Mouse (Mus musculus): ENCODE measurements around the gene Ttc3. TPM values are rescaled to one million over a fixed set of nuclear protein-coding genes. Genes with fewer than 3 reads are reported as not detected.
"Not testable (repeated sequence)": the region's sequence is repeated elsewhere in the genome, so short reads cannot be mapped to it uniquely, and the experiment has no call there.

Gene Ttc3
- total RNA-seq, 2 experiments from 2014 or later: 55.9 to 113 TPM

DNA sequence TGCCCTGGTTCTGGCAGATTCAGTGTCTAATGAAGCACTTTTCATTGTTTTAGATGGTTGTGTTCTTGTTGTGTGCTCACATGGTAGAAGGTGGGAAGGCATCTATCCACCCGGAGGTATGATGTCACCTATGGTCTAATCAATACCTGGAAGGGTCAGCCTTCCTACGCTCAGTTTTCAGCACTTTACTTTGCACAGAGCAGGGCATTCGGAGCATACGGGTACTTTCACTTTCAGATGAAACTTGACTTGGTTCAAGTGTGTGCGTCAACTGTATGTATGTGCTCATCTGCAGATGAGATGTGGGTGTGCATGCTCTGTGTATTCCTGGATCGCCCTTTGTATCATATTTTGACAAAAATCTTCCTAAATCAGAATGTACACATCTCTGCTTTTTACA lies 43.7 kb downstream of the Ttc3 start:
- ATAC-seq (replicated peaks; ENCODE audit: poor library complexity): no peak

DNA sequence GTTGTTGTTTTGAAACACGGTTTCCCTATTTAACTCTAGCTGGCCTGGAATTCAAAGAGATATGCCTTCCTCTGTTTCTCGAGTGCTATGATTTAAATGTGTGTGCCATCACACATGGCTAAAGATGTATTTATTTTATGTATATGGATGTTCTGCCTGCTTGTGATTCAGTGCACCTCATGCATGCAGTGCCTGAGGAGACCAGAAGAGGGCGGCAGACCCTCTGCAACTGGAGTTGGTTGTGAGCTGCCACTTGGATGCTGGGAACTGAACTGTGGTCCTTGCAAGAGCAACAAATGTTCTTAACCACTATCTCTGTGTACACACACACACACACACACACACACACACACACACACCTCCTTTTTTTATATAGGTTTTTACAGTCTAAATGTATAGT lies 50.1 kb downstream of the Ttc3 start:
- ATAC-seq (replicated peaks; ENCODE audit: poor library complexity): peak; percentile 60; the same call in 1 of the 2 replicates

DNA sequence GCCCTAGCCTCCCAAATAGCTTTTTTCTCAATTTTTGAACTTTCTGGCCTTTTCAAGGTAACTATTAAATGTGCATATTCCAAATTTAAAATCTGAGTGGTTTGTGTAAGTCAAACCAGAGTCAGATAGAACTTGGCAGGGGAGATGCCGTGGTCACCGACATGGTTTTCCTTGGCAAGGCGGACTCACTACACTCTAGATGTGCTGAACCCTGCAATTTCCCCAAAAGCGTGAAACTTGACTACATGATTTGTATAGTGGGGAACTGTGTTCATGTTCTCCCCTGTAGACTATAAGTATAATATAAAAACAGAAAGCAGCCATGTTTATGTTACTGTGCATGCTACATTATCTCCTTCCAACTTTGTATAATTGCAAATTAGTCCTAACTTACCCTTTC lies 58.5 kb downstream of the Ttc3 start:
- no peak for ATAC-seq (replicated peaks; ENCODE audit: poor library complexity)

DNA sequence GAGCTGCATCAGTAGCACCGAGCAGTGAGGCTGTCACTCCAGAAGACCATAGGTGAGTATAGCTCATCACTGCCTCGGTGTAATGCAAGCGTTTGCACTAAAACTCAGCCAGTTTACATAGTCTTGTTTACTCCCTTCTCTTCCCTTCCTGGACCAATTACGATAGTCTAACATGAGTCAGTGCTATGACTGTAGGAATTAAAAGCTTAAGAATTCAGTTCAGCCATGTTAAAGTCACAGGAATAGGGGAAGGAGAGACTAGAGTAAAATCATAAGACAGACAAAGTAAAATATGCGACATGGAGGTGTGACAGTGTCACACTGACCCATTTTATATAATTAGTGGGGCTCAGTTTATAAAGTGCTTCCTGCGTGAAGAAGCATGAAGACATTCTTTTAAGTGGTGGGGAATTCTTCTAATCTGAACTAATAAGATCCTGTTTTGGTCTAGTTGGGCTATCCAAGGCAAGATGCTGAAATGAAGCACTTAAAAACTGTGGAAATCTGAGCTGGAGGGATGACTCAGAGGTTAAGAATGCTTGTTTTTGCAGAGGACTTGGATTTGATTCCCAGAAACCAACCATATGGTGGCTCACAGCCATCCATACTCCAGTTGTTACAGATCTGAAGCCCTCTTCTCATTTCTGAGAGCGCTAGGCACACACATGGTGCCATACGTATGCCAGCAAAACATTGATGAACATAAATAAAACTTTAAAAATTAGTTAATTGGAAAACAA lies 65.2 kb downstream of the Ttc3 start:
- ATAC-seq (replicated peaks; ENCODE audit: poor library complexity): no peak

DNA sequence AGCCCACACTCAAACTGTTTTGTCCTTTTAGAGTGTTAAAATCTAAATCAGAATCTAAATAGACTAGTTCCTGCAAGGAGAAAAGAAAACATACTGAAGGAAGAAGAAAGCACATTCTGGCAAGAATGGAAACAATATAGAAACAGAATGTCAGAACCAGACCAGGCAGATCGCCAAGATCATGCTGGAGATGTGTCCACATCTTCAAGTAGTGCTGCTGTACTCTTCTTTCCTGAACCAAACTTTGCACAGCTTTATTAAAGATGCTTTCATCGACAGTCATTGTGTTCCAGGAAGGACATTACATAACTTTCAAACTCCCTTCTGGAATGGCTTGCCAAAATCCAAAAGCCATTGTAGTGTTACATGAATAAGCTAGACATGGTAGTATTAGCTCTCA lies 66.4 kb downstream of the Ttc3 start:
- no peak for ATAC-seq (replicated peaks; ENCODE audit: poor library complexity)

DNA sequence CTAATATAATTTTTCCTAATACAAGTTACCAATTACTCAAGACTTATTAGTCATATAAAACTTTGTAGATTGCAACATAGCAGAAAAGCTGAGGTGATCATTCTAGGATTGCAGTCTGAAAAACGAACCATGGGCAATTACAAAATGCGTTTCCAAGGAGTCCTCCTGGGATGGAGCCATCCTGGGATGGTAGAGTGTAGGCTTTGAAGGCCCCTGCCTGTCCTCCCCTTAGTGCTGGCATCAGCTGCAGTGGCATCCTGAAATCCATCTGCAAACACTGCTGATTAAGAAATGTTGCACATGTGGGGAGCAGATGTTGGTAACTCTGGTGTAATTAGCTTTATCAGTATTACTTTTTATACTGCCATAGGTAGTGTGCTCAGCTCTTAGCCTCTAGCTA lies 70.9 kb downstream of the Ttc3 start:
- ATAC-seq (replicated peaks; ENCODE audit: poor library complexity): no peak

DNA sequence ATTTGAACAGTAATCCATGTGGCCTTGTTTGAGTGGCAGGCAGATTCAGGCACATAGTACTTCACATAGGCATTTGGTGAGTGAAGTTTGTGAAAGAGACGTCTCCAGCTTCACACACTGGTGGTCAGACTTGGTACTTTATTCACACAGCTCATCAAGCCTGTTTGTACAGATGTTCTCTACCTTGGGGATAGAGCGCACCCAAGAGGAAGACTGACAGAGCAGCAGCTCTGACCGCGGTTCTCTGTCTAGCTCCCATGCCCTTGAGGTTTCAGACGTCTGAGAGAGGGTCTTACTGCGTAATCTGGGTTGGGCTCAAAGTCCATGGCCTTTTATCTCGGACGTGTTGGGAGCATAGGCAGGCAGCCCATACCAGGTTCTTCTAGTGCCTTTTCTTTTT lies 78.7 kb downstream of the Ttc3 start:
- peak; percentile 83 for ATAC-seq (replicated peaks; ENCODE audit: poor library complexity)

DNA sequence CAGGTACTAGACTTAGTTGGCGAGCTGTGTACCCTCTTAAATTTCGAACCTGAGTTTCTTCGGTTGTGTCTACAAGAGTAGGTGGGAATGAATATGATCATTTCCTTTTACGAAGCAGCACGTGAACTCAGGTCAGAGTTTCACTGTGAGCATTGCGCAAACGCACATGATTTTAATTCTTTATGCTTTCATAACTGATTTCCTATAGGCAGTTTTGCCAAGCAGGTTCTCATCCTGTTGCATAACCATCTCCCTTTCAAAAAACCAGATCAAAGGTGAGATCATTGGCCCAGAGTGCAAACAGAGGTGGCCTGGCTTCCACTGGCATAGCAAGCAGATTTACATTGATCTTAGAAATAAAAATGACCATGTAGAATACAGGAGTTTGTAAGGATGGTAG lies 79.2 kb downstream of the Ttc3 start:
- peak; percentile 39; the same call in 1 of the 2 replicates for ATAC-seq (replicated peaks; ENCODE audit: poor library complexity)

DNA sequence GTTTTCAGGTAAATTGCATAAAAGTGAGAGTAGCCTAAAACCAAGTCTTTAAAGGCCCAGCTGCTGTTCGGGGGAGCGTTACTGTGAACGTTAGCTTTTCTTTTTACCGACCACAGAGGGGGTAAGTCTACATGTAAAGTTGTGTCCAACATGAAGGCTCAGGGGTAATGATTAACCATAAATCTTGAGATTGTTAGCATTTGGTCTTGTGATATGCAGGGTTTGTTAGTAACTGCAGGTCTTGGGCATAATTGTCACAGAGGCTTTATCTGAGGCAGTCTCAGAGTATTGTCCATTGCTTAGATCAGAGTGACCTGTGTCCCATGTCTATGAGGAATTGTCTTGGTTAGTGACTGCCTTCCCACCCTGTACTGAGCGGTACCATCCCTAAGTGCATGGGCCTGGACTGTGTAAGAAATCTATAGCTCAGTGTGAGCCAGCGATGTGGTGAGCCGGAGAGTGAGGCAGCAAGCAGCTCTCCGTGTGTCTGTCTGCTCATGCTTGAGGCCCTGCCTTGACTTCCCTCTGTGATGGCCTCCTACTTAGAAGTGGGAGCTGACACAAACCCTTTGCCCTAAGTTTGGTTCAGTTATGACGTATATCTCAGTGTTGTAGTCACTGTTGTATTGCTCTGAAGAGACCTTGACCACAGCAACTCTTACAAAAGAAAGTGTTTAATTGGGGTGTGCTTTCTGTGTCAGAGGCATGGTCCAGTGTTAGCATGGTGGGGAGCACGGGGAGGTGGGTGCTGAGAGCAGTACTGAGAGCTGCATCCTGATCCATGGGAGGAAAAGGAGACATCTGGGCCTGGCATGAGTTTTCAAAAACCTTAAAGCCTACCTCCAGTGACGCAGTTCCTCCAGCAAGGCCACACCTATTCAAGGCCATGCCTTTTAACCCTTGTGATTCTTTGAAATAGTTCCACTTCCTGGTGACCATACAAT lies 81.4 kb downstream of the Ttc3 start:
- no peak for ATAC-seq (replicated peaks; ENCODE audit: poor library complexity)

DNA sequence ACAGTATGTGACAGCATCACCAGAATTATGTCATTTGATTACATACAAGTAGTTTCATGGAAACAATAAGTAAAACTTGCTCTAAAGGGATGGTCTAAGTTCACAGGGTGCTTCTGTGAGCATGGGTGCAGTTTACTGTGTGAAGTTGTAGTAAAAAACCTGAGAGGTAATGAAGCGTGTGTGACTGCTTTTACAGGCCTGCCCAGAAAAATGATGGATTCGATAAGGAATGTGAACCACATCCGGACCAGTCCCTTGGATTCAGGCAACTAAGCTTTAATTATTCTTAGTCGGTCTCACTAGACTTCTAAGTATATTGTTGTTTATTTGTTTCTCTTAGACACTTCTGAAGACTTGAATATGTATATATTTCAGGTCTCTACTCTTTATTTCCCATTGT lies 82.3 kb downstream of the Ttc3 start:
- no peak for ATAC-seq (replicated peaks; ENCODE audit: poor library complexity)

DNA sequence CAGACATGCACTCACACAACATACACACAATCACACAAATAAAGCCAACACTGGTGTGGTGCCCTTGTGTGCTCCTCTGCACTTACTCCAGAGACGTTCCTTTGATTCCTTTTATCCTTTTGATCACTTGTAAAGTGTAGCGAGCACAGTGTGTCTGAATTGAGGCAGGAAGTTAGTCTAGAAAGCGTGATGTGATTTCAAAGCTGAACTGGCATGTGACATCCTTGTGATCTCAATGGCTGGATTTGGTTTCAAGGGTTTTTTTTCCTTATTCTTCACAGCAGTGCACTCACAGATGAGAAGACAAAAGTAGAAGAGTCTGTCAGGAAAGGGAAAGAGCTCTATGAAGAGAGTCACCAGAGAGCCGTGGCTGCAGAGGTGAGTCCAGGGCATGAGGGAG lies 83.7 kb downstream of the Ttc3 start:
- ATAC-seq (replicated peaks; ENCODE audit: poor library complexity): no peak

DNA sequence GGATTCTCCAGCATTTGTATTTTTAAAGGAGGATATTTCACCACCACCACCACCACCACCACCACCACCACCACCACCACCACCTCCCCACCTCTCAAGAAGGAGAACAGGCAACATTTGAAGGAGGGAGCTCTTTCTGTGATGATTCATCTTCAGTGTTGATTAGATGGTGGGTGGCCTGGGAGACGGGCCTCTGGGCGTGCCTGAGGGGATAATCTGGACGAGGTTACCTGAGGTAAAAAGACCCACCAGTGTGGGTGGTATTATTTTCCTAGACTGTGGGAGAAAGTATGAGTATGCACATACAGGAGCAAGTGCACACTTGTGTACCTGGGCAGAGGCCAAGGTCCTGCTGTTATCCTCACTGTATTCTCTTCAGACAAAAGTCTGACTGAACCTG lies 93.6 kb downstream of the Ttc3 start:
- ATAC-seq (replicated peaks; ENCODE audit: poor library complexity): no peak

DNA sequence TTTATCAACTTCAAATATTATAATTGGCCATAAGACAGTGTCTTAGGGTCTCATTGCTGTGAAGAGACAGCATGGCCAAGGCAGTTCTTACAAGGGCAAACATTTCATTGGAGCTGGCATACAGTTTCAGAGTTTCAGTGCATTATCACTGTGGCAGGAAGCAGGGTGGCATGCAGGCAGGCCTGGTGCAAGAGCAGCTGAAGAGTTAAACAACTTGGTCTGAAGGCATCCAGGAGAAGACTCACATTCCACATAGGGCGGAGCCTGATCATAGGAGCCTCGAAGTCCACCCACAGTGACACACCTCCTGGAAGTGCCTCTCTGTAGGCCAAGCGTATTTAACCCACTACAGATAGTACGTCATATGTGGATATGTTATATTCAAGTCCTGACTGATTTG lies 95.5 kb downstream of the Ttc3 start:
- no peak for ATAC-seq (replicated peaks; ENCODE audit: poor library complexity)

DNA sequence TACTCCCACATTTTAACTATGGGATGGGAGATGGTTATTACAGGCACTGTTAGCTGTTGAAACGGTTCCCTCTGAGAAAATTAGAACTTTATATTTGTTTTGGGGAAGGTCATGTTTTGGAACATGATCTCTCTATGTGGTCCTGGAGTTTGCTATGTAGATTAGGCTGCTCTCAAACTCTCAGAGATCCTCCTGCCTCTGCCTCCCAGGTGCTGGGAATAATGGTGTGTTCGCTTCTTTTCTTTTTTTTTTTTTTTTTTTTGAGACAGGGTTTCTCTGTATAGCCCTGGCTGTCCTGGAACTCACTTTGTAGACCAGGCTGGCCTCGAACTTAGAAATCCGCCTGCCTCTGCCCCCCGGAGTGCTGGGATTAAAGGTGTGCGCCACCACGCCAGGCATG lies 95.9 kb downstream of the Ttc3 start:
- not testable (repeated sequence) for ATAC-seq (replicated peaks; ENCODE audit: poor library complexity)

DNA sequence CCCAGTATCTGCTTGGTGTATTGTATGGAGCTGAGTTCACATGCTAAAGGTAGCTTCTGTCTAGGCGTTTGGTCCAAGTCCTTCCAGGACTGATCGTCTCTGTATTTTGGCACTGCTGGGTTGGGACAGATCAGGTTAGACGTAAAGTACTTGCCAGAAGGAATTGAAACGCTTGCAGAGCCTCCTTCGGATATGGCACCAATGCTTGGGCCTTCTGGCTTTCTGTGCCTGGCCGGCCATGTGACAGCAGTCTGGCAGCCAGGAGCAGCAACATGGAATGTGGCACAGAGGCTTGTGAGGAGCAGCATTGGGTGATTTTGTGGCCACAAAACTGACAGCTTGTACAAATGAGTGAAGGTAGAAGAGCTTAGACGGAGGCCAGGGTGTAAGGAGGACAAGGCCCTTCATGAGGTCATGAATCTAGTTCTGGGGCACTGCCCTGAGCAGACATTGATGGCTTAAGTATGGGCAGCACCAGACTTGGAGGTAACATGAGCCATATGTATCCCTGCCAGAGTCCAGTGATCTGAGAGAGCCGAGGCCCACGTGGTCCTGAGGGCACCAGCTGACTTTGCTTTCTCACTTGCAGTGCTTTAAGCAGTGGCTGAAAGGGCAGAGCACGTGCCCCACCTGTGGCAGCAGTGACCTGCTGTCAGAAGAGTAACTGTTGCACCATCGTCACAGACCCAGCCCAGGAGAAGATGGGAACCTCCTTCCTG lies 97.1 kb downstream of the Ttc3 start:
- ATAC-seq (replicated peaks; ENCODE audit: poor library complexity): no peak

DNA sequence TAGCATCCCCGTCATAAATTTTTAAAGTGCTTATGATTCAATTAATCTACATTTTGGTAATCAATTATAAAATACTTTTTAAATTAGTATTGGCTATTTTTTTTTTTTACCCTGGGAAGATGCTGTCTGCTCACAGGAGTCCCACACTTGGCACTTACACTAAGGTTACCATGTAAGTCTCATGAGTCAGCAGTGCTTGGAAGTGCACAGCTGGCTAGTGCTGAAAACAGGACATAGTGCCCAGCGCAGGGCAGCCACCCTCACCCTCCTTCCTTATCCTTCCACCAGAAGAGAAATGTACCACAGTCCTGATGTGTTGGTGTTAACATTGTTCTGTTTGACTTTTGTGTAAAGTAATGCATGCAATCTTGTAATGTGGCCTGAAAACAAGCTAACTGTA lies 98.0 kb downstream of the Ttc3 start:
- ATAC-seq (replicated peaks; ENCODE audit: poor library complexity): no peak

DNA sequence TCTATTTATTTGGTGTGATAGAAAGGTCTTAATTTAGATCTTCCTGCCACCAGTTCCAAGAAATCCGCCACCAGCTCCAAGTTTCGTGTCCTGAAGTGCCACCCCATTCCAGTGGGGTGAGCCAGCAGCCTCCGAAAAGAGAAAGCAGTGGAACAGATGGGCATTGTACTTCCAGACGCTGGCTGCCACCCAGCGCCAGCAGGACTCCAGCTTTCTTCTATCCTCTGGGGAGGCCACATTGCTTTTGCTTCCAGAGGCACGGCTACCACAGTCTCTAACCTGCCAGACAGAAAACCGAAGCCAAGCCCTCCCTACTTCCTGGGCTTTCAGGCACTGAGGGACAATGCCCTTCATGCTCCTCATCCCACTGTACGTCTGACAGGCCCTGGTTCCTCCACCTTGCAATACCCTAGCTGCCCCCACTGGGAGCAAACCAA lies 102.1 kb downstream of the Ttc3 start:
- no peak for ATAC-seq (replicated peaks; ENCODE audit: poor library complexity)

DNA sequence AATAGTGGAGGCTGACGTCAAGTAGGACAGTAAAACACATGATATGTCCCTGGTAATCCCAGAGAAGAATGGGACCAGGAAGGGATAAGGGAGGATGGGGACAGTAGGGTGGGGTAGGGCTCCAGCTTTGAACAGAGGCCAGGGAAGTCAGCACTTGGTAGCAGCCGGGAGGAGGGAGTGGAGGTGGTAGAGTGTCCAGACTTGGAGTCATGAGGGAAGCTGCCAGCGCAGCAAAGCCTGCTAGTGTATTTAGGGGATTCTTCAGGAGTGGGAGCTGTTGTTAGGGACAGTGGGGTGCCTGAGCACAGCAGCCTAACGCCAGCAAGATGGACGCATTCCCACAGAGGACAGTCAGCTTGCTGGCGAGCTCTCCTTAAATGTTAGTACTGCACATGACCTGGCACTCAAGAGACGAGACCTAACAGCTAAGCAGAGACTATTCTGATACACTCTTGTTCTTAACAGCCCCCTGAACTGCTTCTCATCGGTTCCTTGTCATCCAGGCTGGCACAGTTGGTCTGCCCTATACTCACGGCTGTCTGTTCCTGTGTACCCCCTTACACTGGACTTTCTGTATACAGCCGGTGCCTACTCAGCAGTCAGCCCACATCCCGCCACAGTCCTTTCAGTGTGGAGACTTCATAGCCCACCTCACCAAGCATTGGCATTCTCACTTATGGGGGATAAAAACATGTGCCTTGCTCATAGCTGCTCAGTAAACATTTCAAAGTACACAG lies 102.8 kb downstream of the Ttc3 start:
- ATAC-seq (replicated peaks; ENCODE audit: poor library complexity): no peak

DNA sequence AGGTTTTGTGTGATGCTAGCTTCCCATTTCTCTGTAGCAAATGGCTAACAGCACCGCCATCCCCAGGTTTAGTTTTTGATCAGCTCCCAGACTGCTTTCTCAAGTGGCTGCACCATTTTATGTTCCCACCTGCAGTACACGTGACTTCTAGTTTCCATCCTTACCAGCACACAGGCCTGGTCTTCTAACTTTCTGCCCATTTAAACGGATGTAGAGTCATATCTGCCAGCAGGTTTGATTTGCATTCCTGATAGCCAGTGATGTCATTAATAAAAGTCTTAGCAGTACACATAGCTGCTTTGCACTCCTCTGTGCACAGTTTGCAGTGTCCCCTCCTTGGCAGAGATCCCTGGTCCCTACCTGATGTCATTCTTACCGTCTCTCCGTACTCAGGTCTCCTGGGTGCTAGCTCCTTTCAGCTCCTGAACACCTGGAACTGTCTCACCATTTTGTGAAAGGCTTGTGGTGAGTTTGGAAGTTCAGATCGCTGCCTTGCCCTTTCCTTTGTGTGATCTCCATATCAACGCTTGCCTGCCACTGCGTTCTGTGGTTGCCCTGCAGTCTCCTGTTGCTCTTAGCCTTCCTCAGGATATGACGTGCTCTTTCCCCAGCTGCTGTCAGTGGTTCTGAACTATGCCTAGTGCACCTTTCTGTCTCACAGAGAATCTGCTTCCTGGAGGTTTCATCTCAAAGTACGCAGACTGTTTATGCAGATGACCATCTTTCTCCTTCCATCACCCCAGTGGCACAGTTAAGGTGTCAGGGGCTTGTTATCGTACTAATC lies 114.5 kb downstream of the Ttc3 start:
- peak; percentile 80 for ATAC-seq (replicated peaks; ENCODE audit: poor library complexity)

DNA sequence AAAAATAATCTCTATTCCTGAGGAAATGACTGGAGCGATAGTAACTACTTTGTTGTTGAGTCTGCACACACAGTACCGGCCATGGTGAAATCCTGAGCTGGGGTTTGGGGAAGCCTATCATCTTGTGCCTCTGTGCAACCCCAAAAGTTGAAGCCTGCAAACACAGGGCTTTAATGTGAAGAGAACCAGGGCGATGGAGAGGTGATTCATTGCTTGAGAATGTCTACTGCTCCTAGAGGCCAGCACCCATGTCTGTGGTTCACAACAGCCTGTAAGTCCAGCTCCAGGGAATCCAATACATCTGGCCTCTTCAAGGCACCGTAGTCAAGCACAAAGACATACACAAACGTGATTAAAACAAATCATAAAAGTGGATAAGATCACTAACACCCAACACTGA lies 116.9 kb downstream of the Ttc3 start:
- no peak for ATAC-seq (replicated peaks; ENCODE audit: poor library complexity)

All from megakaryocyte progenitor cell, adult 5-6 weeks (primary cell).